Mouse (Mus musculus) spleen, embryonic (tissue): Measurements from ENCODE around the gene Nfat5.

Experiments used
- CTCF ChIA-PET: fragments of 350-600 bp; sonication (Branson Sonifier 250); formaldehyde crosslinking; loops from one replicate; lab custom pipeline; 2022; lab: Charles Lee

Gene Nfat5

GRCm38 (mm10) chr8:107292119-107292927 is 947 bp upstream of the Nfat5 start:
- CTCF ChIA-PET = interaction anchor here (0.7 kb wide), 2 partner anchors 16 to 78 kb away, joined by 3 to 6 read pairs; no protein-coding TSS in a partner anchor

GRCm38 (mm10) chr8:107293641-107294628 is 665 bp downstream of the Nfat5 start:
- CTCF ChIA-PET = interaction anchor here (0.5 kb wide), 1 partner anchor 182 kb away, joined by 4 read pairs; no protein-coding TSS in a partner anchor

GRCm38 (mm10) chr8:107295450-107295849 is 2.2 kb downstream of the Nfat5 start:
- CTCF ChIA-PET = interaction anchor here (0.6 kb wide), 2 partner anchors 10 to 1380 kb away, joined by 4 to 6 read pairs; no protein-coding TSS in a partner anchor

- CTCF ChIA-PET = no interaction called here
These were observed 18.6 kb downstream of the Nfat5 start for GRCm38 (mm10) chr8:107311876-107312275.

- CTCF ChIA-PET = interaction anchor here (1.0 to 1.3 kb wide), 2 partner anchors 208 to 209 kb away, joined by 5 to 7 read pairs; no protein-coding TSS in a partner anchor
These were observed 30.9 kb downstream of the Nfat5 start for GRCm38 (mm10) chr8:107324142-107324541.

GRCm38 (mm10) chr8:107329595-107329994 is 36.3 kb downstream of the Nfat5 start:
- CTCF ChIA-PET = no interaction called here

- CTCF ChIA-PET = interaction anchor here (0.7 kb wide), 1 partner anchor 156 kb away, joined by 6 read pairs; no protein-coding TSS in a partner anchor
These were observed 43.2 kb downstream of the Nfat5 start for GRCm38 (mm10) chr8:107336480-107336879.

GRCm38 (mm10) chr8:107370311-107370710 is 77.0 kb downstream of the Nfat5 start:
- CTCF ChIA-PET = interaction anchor here (0.5 kb wide), 1 partner anchor 78 kb away, joined by 6 read pairs; no protein-coding TSS in a partner anchor

GRCm38 (mm10) chr8:107377346-107377745 is 84.1 kb downstream of the Nfat5 start:
- CTCF ChIA-PET = no interaction called here

GRCm38 (mm10) chr8:107380734-107381133 is 87.5 kb downstream of the Nfat5 start:
- CTCF ChIA-PET = no interaction called here

- CTCF ChIA-PET = no interaction called here
These were observed 88.4 kb downstream of the Nfat5 start for GRCm38 (mm10) chr8:107381666-107382065.

- CTCF ChIA-PET = no interaction called here
These were observed 89.6 kb downstream of the Nfat5 start for GRCm38 (mm10) chr8:107382898-107383297.

GRCm38 (mm10) chr8:107384651-107385050 is 91.4 kb downstream of the Nfat5 start:
- CTCF ChIA-PET = no interaction called here

- CTCF ChIA-PET = no interaction called here
These were observed 91.8 kb downstream of the Nfat5 start for GRCm38 (mm10) chr8:107385063-107385462.

GRCm38 (mm10) chr8:107386171-107386570 is 92.9 kb downstream of the Nfat5 start:
- CTCF ChIA-PET = no interaction called here

GRCm38 (mm10) chr8:107386642-107387041 is 93.4 kb downstream of the Nfat5 start:
- CTCF ChIA-PET = no interaction called here

GRCm38 (mm10) chr8:107387861-107388260 is 94.6 kb downstream of the Nfat5 start:
- CTCF ChIA-PET = interaction anchor here (0.6 kb wide), 1 partner anchor 1487 kb away, joined by 3 read pairs; no protein-coding TSS in a partner anchor

GRCm38 (mm10) chr8:107389557-107389956 is 96.3 kb downstream of the Nfat5 start:
- CTCF ChIA-PET = no interaction called here

GRCm38 (mm10) chr8:107390476-107391135 is 97.3 kb downstream of the Nfat5 start:
- CTCF ChIA-PET = interaction anchor here (0.6 kb wide), 1 partner anchor 285 kb away, joined by 5 read pairs; no protein-coding TSS in a partner anchor

- CTCF ChIA-PET = interaction anchor here (0.6 kb wide), 1 partner anchor 286 kb away, joined by 5 read pairs; no protein-coding TSS in a partner anchor
These were observed 97.9 kb downstream of the Nfat5 start for GRCm38 (mm10) chr8:107391136-107391516.

GRCm38 (mm10) chr8:107395397-107395796 is 102.1 kb downstream of the Nfat5 start:
- CTCF ChIA-PET = no interaction called here
